Mouse (Mus musculus) NIH3T3 (cell line): ENCODE results near the gene Tal1.

Experiments
- DNase-seq: peaks from one replicate; pipeline ENCODE4 v3.0.0-alpha.2; 2012; ENCODE audit warnings: low read depth

The Tal1 gene

DNA sequence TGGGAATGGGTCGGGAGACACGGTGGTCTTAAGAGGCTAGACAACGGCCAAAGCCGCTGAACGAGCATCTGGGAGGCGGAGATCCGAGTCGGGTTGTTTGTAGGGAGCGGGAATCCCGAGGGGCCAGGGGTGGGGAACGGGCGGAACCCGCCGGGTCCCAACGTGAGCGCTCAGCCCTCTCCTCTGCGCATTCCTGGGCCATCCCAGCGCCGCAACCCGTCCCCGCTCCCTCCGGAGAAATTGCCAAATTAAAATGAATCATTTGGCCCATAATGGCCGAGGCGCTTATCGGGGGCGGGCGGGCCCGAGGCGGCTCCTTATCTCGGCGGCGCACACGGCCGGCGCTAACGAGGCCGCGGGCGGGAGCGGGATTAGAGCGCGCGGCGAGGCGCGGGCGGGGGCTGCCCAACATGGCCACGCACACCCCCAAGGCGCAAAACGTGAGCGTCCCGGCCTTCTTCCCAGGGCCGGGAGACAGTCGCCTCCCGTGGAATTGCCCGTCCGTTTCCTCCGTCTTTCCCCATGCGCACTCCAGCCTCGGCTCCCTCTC is at the start of gene Tal1:
Gene Tal1, plus strand, starts transcription at position 56 of the 550 bp plus-strand sequence.
- DNase-seq: no peak

DNA sequence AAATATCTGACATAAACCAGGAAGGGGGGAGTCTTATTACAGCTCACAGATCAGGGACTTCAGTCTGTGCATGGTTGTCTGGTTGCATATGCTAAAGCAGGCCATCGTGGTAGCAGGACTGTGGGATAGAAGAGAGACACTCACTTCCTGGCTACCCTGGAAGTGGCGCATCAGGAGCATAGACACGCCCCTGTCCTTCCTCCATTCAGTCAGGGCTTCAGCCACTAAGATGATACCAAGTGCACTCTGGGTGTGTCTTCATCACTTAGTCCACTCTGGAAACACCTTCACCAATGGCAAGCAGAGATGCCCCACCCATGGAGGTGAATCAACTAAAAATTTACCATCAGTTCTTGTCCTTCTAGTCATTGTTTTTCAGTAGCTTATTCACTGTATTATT is 42.0 kb upstream of the Tal1 start:
- DNase-seq: no peak

GRCm38 (mm10) chr4:115019997-115020396 is 36.2 kb upstream of the Tal1 start:
- DNase-seq: peak; percentile 85

GRCm38 (mm10) chr4:115035043-115035442 is 21.2 kb upstream of the Tal1 start:
- DNase-seq: peak; percentile 91

GRCm38 (mm10) chr4:115038242-115038641 is 18.0 kb upstream of the Tal1 start:
- peak; percentile 79 for DNase-seq

DNA sequence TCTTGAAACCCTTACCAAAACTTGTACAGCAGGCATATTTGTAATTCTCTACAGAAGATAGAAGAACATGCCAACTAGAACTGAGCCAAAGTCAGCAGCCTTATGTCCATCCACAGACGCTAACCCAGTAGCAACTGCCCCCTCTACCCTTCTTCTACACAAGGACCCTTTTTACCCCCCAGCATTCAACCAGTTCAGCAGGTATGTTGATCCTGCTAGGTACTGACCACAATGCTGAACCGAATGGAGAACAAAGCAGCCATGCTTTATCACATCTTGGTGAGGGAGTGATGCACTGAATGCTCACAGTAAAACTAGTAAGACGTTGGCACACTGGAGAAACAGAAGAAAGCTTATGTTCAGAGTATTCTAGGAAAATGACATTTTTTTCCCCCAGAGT is 10.6 kb upstream of the Tal1 start:
- no peak for DNase-seq

GRCm38 (mm10) chr4:115047750-115048149 is 8.5 kb upstream of the Tal1 start:
- DNase-seq: peak; percentile 75

DNA sequence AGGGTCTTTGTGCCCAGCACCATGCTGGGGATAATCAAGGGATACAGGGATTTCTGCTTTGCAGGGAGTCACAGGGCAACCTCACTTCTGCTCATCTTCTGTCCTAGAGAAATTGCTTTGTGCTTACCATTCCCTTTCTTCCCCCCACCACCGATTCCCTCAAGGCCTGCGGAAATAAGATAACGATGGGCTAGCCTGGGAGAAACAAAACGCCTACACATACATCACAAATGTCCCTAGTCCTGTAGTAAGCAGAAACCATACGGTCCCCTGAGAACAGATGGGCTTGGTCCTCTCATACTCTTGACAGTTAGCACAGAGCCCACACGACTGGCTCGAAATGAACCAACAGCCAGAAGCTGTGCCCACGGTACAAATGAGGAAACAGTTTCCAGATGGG is 8.0 kb upstream of the Tal1 start:
- DNase-seq: no peak

DNA sequence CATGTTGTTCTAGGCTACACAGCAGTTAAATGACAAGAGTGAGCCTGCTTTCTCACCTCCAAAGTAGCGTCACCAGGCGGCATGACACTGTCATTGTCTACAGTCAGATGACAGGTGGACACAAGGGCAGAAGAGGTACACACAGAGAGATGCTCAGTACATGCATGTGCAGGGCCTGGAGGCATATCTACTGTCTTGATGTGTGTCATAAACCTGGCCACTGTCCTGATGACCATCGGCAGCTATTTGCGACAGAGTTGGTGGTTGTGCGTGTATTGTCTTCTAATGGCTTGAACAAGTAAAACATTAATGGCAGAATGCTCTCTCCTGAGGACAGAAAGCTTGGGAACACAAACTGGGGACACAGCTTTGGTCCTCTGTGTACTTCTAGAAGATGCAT is 5.0 kb upstream of the Tal1 start:
- DNase-seq: no peak

GRCm38 (mm10) chr4:115052343-115053005 is 3.8 kb upstream of the Tal1 start:
- peak; percentile 74 for DNase-seq

GRCm38 (mm10) chr4:115055044-115055443 is 1.2 kb upstream of the Tal1 start:
- no peak for DNase-seq

DNA sequence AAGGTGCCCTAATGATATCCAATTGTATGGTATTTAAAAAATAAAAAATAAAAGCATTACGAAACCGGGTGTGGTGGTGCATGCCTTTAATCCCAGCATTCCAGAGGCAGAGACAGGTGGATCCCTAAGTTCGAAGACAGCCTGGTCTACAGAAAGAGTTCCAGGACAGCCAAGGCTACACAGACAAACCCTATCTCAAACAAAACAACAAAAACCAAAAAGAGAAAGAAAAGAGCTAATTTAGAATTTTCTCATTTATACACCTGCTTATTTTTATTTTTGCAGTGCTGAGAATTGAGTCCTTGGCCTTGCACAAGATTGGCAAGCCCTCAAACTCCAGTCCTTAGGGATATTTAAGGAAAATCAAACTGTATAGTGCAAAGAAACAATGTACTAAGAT is 535 bp upstream of the Tal1 start:
- DNase-seq: no peak

GRCm38 (mm10) chr4:115056921-115057673 is 871 bp downstream of the Tal1 start:
- no peak for DNase-seq

DNA sequence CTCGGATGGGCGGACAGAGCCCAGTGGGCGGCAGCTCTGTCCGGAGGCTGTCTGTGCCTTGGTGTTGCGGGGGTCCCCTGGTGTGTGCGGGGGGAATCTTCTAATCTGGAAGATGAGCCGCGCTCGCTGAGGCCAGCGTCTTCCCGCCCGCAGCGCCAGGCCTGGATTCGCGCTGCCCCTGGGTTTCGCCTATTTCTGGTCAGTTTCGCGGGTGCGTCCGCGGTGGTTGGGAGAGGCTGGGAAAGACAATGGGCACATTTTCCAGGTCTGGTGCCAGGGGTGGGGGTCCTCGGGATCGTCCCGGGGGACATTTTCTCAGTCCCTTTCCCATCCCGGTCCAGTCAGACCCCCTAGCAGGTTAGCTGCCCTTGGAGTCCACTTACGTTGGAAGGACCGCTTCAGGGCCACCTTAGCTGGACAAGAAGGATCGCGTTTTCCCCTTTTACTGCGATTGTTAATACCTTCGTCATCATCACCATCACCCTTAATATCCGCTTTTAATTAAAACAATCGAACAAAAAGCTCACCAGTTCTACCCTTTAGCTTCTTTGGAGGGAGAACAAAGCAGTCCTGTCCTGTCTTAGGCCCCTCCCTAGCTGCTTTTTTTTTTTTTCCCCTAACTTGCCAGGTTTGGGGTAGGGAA is 1.6 kb downstream of the Tal1 start:
- no peak for DNase-seq

GRCm38 (mm10) chr4:115058317-115058761 is 2.1 kb downstream of the Tal1 start:
- DNase-seq: no peak

DNA sequence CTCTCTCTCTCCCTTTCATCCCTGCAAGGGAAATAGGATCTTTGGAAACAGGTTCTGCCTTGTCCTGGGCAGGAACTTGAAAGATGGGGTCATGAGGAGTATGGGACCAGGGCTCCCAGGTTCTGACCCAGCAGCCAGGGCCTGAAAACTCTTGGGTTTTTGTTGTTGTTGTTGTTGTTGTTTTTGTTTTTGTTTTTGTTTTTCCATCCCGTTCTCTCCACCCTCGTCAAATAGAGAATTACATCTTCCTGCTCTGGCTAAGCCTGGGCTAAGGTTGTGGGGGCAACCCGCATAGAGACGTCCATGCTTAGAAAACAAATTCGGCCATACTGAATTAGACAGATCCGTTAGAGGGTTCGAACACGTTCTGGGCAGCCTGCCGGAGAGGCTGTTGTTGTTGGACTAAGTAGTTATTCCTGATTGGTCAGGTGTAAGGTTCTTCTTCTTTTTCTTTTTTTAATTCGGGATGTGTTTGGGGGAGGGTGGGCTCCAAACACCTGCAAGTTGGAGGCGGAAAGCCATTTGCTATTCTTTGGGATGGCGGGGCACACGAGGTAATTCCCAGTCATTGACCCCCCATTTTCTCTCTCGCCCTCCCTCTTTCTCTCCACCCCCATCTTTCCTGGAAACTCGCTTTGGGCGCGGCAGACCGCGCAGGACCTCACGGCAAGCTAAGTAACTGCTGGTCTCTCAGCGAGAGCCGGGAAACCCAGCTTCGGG is 2.8 kb downstream of the Tal1 start:
- no peak for DNase-seq

- DNase-seq: peak; percentile 39
Observed at GRCm38 (mm10) chr4:115059871-115060270, 3.6 kb downstream of the Tal1 start.

DNA sequence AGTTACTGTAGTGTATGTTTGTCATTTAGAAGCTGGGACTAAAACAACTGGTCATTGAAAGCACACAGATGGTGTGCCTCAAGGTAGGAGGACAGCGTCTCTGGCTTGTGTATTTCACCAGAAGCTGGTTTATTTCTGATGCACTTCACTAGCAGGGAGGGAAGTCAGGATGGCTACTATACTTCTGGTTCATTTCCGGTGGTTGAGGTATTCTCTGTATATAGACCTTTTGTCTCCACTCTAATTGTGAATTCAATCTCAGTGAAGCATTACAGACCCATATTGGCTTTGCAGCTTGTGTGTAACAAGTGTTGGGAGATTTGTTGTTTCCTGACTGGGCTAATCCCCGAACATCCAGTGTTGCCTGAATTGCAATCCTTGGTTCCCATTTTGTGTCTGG is 4.5 kb downstream of the Tal1 start:
- no peak for DNase-seq

DNA sequence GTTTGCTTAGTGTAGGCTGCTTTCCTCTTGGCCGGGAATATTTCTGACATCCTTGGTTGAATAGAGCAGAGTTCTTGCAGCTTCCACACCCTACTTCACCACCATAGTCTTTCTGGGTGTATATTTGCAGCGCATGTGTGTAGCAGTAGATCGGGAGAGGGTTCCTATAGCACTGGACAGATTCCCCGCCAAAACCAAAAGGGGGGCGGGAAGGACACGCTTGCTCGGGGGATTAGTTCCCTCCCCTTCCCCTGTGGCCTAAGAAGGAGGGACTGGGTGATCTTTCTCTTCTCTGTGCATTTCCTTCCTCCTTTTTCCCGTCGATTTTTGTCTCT is 6.3 kb downstream of the Tal1 start:
- DNase-seq: no peak

- no peak for DNase-seq
Observed at GRCm38 (mm10) chr4:115062875-115063517, 6.8 kb downstream of the Tal1 start.

DNA sequence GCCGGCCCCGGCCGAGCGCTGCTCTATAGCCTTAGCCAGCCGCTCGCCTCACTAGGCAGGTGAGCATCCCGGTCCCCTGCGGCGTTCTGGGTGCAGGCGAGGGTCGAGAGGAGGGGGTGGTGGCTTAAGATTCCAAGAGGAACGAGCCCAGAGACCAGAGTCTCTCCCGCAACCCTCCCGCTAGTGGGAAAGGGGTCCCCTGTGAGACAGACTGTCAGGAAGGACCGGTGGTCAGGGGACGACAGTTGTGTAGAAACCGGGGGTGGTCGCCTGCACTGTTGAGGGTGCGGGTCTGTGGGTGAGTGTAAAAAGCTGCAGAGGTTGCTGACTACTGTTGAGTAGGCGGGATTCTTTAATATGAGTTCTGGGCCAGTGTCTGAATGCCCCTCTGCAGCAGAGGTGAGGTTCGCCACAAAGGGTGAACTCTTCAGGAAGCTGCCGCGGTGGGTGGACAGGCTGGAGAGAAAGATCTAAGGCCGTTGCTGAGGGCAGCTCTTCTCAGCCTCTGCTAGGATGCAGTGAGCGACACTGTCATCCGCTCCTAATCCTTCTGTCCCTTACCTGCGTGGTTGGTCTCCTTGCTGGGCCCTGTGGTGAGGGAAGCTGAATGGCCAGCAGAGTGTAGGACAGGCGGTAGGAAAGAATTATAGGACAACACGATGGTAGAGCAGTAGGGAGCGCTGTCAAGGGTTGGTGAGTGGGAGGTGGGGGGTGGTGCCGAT is 7.5 kb downstream of the Tal1 start:
- no peak for DNase-seq
